Mouse (Mus musculus) midbrain, embryonic 11.5 days (tissue): ENCODE results near the gene Tpcn1. TPM values are rescaled to one million over a fixed set of nuclear protein-coding genes. Genes with fewer than 3 reads are reported as not detected.

ENCODE experiments used
- polyA plus RNA-seq: library from polyadenylated mRNA; unstranded; fragments of >200 nt; fragmentation: Nextera tagmentation; extraction: Ambion mirVana; gene quantifications from 2 replicates; pipeline ENCODE4 v1.2.1, GENCODE M21; 2014

Gene Tpcn1
- polyA plus RNA-seq, 1 experiment from 2014 or later, result 10.8 TPM

Other genes starting within 250 kb of the Tpcn1 start
- 21.5 and 22.0 TPM in 2 replicates for gene Lhx5, start 157.0 kb downstream of the Tpcn1 start, polyA plus RNA-seq
- 4.2 TPM in 2 replicates for gene Sdsl, start 115.9 kb downstream of the Tpcn1 start, polyA plus RNA-seq
- gene Sds, start 112.1 kb downstream of the Tpcn1 start, polyA plus RNA-seq, result not detected in 2 replicates
- gene Plbd2, start 85.0 kb downstream of the Tpcn1 start, polyA plus RNA-seq, result 20.2 and 21.9 TPM in 2 replicates
- 1.3 and 1.8 TPM in 2 replicates for gene Slc8b1, start 77.5 kb downstream of the Tpcn1 start, polyA plus RNA-seq
- gene Iqcd, start 343 bp upstream of the Tpcn1 start, polyA plus RNA-seq, result 0.25 and 0.51 TPM in 2 replicates
- gene Rita1, start 23.9 kb upstream of the Tpcn1 start, polyA plus RNA-seq, result 7.9 and 8.9 TPM in 2 replicates
- gene Ddx54, start 24.1 kb upstream of the Tpcn1 start, polyA plus RNA-seq, result 26.4 and 32.2 TPM in 2 replicates
- gene Cfap73, start 45.6 kb upstream of the Tpcn1 start, polyA plus RNA-seq, result not detected in 2 replicates
- gene Rasal1, start 60.1 kb upstream of the Tpcn1 start, polyA plus RNA-seq, result 0.14 TPM in 1 of 2 replicates, not detected in the other
- 5.1 and 5.2 TPM in 2 replicates for gene Dtx1, start 123.3 kb upstream of the Tpcn1 start, polyA plus RNA-seq
- gene Oas2, start 161.2 kb upstream of the Tpcn1 start, polyA plus RNA-seq, result 0.05 and 0.33 TPM in 2 replicates
- 0.11 and 0.20 TPM in 2 replicates for gene Oas3, start 189.0 kb upstream of the Tpcn1 start, polyA plus RNA-seq
- 0.12 TPM in 1 of 2 replicates, not detected in the other for gene Oas1e, start 206.9 kb upstream of the Tpcn1 start, polyA plus RNA-seq
- gene Oas1c, start 223.8 kb upstream of the Tpcn1 start, polyA plus RNA-seq, result 0.14 and 0.15 TPM in 2 replicates